Mouse (Mus musculus) G1E (cell line): ENCODE results near the gene Dek.

Source experiments
- CTCF ChIP-seq: IDR thresholded peaks from 2 replicates; pipeline ENCODE4 v1.5.1; 2012; ENCODE audit warnings: low read depth, low read length, inconsistent platforms, mixed read lengths
- POLR2AphosphoS5 ChIP-seq: IDR thresholded peaks from 2 replicates; pipeline ENCODE4 v1.6.1; 2012; ENCODE audit warnings: low read depth, low read length, inconsistent platforms; ENCODE audit not compliant: insufficient replicate concordance

- TF ChIP-seq CTCF (no peak), POLR2AphosphoS5 (no peak)
These were observed 56.0 kb downstream of the Dek start for GRCm38 (mm10) chr13:47050009-47050408.
